Mouse (Mus musculus): ENCODE measurements at regions not wholly inside any gene's neighbourhood (a gene's known extent, or its start where the extent isn't known, plus 50 kb on each side); places are given as distances from the start of the nearest gene placed in this dataset.

DNA sequence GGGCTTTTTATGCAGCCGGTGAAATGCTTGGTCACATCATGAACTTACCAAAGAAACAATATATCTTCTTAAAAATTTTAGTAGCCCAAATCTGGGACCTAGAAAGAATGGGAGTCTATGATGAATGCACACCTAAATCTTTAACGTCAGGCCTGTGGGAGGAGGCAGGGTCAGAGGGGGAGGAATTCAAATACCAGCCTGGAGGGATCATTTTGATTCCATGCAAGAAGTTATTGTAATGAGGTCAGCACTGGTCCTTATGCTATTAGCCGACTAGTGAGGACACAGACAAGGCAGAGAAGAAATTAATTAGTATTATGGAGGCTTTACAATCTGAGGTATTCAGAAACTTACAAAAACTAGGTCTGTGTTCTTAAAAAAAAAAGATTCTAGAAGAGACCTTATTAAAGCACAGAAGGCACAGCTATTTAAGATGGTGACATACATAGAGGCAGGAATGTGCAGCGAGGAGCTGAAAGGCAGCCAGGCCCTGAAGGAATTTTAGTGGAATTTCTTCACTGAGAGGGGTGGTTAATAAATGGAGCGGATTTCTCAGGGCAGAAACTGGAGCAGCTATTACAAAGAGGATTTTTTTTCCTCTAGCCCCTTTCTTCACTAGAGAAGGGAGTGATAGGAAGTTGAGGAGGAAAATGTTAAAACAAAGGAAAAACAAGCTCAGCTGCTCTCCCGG lies 95.7 kb upstream of the Rbms1 start:
- TF ChIP-seq CTCF (conservative IDR thresholded peaks at IDR 0.05; ENCODE audit: low read length) (no peak), POU5F1 (IDR thresholded peaks at IDR 0.05; ENCODE audit: borderline replicate concordance, low read length) (no peak)
